Mouse (Mus musculus) testis, adult 2 months (tissue): Measurements from ENCODE around the gene Dnajb2. TPM values are rescaled to one million over a fixed set of nuclear protein-coding genes. Genes with fewer than 3 reads are reported as not detected.
A peak's percentile ranks its signal among the peaks of the same experiment; 100 is the strongest.

Experiments used
- H3K27ac ChIP-seq: fragments of 200-500 bp; 2 replicates; pipeline ENCODE4 v1.5.1; 2012; ENCODE audit warnings: low read depth, low read length; ENCODE audit not compliant: control insufficient read depth, insufficient read depth
- H3K27me3 ChIP-seq: fragments of 200-500 bp; 2 replicates; pipeline ENCODE4 v1.6.1; 2012; ENCODE audit warnings: mild to moderate bottlenecking, low read length, moderate library complexity; ENCODE audit not compliant: control insufficient read depth, insufficient read depth
- H3K36me3 ChIP-seq: fragments of 200-500 bp; 2 replicates; pipeline ENCODE4 v1.6.1; 2012; ENCODE audit warnings: mild to moderate bottlenecking, low read length; ENCODE audit not compliant: control insufficient read depth, insufficient read depth
- H3K4me1 ChIP-seq: fragments of 200-500 bp; 2 replicates; pipeline ENCODE4 v1.6.1; 2012; ENCODE audit warnings: low read length; ENCODE audit not compliant: control insufficient read depth, insufficient read depth
- H3K4me3 ChIP-seq: fragments of 200-500 bp; 2 replicates; pipeline ENCODE4 v1.5.1; 2012; ENCODE audit warnings: low read depth, mild to moderate bottlenecking, low read length, moderate library complexity, mixed read lengths; ENCODE audit not compliant: control insufficient read depth
- CTCF ChIP-seq: fragments of 200-500 bp; IDR thresholded peaks from 2 replicates; pipeline ENCODE4 v1.5.1; 2012; ENCODE audit warnings: low read depth, mild to moderate bottlenecking, inconsistent platforms, low read length, moderate library complexity; ENCODE audit not compliant: control insufficient read depth, insufficient read depth, insufficient replicate concordance
- POLR2A ChIP-seq: fragments of 200-500 bp; IDR thresholded peaks from 2 replicates; pipeline ENCODE4 v1.6.1; 2012; ENCODE audit warnings: low read depth, mild to moderate bottlenecking, inconsistent platforms, low read length, moderate library complexity; ENCODE audit not compliant: control insufficient read depth
- polyA plus RNA-seq: library from polyadenylated mRNA; depleted of rRNA; stranded (reverse); fragments of >200 nt; gene quantifications from 2 replicates; pipeline ENCODE4 v1.2.3, GENCODE M21; 2012

Gene Dnajb2
- polyA plus RNA-seq, 1 experiment = 298 TPM

DNA sequence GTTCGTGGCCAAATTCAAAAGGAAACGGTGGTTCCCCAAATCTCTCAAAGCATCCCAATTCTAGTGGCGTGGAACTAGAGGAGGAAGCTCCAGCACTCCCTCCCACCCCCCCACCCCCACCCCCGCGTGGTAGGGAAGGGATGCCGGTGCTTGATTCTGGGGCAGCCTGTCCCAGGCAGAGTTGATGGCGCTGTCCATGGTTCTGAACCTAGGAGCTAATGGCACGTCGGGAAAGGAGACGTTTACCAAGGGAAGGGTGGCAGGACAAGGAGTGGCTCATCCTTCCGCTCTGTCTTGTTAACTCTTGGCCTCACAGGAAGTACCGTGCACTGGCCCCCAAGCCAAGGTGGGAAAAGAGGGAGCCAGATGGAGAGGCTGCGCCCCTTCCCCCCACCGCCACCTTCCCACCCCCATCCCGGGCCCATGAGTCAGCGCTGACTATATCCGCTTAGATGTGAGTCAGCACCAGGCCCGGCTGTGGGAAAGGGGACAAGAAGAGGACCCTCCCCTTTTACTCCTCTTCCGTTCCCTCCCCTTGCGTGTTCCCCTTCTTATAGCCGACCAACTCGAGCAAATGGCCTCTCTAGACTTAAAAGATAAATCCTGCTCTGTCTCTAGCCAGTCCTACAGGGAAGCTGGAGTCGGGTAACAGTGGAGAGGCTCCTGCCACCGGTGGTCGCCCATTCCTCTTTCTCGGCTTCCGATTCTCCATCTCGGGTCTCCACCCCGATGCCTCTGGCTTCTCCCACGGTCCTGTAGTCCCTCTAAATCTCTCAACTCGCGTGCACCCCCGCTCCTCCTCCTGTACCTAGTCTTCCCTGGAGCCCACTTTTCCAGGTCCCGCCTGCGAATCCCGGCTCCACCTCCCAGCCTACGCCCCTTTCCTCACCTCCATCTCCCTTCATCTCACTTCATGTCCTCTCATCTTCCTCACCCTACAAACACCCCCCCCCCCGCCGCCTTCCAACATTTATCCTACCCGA is 27.1 kb downstream of the Dnajb2 start:
- Histone ChIP-seq H3K4me3 (no peak overlapping the region; the same call in 1 of the 2 replicates), H3K27ac (no peak overlapping the region), H3K27me3 (no peaks in the 10 kb centered on the region; the same call in 1 of the 2 replicates), H3K4me1 (peaks cover 6% of the 10 kb centered on the region), H3K36me3 (no peaks in the 10 kb centered on the region)
- TF ChIP-seq POLR2A = no peak
- TF ChIP-seq CTCF = peak; percentile 4; the same call in 1 of the 2 replicates

DNA sequence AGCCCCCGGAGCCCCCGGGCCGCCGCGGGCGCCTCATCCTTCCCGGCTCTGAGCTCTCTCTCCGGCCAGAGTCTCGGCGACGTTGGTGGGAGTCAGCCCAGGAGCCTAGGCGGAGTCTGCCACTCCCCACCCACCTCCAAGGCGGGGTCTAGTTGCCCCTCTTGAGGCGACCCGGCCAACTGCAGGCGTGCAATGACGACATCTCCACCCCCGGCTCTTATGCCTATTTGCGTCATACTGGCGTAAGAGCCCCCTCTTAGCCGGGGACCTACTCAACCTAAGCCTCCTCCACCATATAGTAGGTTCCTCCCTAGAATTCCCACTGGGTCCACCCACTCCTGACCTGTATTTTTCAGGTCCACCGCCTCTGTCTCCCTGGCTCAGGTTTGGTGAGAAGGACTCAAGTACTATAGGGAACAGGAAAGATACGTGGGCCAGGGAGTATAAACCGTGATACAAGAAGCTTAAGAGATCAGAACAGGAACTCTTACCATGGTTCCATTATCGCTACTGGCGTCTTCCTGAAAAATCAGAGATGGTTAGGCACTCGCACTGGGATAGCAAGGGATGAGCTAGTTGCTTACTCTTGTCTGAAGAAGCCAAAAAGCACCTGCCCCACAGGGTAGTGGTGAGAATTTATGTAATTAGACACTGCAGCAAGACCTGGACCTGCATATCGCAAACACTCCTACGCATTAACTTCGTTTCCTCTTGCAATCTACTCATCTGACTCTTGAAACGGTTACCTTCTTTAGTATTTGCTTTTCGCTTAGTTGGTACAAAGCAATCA is 28.1 kb downstream of the Dnajb2 start, which contains the start of gene Ptprn:
Gene Ptprn (minus strand): TSS at position 412 of the 790 bp plus-strand sequence.
- TF ChIP-seq CTCF = no peak
- TF ChIP-seq POLR2A = no peak
- no peak within 1 kb of the TSS for H3K27ac ChIP-seq
- H3K4me1 ChIP-seq = peaks cover 6% of the 10 kb centered on the region
- no peaks in the 10 kb centered on the region; the same call in 1 of the 2 replicates for H3K27me3 ChIP-seq
- no peak within 1 kb of the TSS; the same call in 1 of the 2 replicates for H3K4me3 ChIP-seq
- H3K36me3 ChIP-seq = no peaks in the 10 kb centered on the region

DNA sequence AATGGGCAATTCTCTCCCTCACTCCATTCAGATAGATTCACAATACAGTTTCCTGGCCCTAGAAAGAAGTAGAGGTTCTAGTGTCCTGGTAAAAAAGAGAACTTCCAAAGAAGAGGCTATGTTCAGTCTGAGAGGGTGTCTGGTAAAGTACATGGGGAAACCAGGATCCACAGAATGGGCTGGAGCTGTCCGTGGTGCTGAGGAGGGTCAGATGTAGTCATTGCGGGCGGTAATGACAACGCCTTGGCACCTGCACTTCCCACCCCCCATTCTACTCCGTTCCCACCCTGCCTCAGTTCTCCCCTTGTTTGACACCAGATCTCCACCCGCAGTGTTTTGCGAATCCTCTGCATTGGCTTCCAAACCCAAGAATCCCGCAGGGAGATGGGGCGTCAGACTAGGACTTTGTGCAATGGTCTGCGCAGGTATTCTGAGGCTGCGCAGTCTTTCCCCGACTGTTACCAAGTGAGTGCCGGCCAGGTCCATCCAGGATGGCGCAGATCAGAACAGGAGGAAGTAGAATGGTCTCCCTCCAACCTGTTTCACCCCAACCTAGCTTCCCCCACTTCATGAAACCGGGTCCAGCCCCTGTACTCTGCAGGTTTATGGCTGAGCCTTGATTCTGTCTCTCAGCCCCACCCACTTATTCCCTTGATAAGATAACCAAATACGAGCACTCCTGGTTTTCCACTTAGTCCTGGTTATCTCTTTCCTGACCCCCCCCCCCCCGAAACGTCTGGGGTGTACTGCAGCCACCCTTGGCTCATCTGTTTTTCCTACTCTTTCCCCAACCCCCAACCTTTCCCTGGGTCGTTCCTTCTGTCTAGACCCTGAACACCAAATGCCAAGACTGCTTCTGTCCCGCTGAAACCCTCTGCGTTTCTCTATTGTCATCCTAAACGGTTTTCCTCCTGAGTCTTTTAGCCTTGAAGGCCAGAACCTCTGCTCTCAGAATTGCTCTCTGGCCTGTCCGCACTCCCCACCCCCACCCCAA is 41.3 kb downstream of the Dnajb2 start:
- H3K4me1 ChIP-seq = peaks cover 5% of the 10 kb centered on the region
- H3K36me3 ChIP-seq = no peaks in the 10 kb centered on the region
- H3K27ac ChIP-seq = no peak overlapping the region
- no peak overlapping the region for H3K4me3 ChIP-seq
- TF ChIP-seq CTCF (no peak), POLR2A (no peak)
- H3K27me3 ChIP-seq = no peaks in the 10 kb centered on the region

DNA sequence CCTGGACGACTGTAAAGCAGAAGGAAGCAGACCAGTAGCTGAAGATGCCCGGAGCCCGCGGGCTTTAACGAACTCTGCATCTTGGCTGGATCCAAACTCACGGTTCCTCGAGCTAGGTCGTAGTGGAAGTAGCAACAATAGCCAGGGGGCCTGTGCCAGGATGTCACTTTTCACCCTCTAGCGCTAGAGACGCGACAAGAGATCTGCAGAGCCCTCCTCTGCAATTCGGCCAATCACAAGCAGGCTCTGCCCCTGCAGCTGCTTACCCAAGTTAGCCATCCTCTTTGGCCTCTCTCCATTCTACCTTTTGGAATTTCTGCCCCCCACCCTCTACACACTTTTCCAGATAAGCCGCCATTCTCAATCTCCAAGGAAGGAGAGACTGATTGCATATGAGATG is 42.0 kb downstream of the Dnajb2 start, which contains the start of gene Resp18:
Gene Resp18 (minus strand): TSS at position 188 of the 400 bp plus-strand sequence.
- Histone ChIP-seq H3K4me1 (peaks cover 5% of the 10 kb centered on the region), H3K4me3 (no peak within 1 kb of the TSS), H3K27me3 (no peaks in the 10 kb centered on the region), H3K36me3 (no peaks in the 10 kb centered on the region), H3K27ac (no peak within 1 kb of the TSS)
- TF ChIP-seq POLR2A (no peak), CTCF (no peak)

DNA sequence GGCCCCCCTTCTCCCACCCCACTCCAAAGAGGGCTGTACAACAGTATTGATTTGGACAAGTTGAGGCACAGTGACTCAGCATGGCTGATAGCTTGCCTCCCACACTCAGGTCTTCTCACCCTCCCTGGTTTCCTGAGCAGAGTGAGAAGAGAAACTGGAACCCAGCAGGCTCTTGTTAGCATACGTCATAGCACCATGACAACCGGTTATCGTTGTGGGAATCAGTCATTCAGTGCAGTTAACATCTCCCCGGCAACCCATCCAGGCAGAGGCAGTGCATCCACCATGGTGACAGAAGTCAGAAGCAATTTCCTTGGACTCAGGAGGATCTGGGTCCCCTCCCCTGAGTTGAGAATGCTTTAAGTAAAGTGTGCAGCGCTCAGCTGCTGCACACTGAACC is 46.8 kb downstream of the Dnajb2 start:
- TF ChIP-seq POLR2A = no peak
- TF ChIP-seq CTCF = no peak
- Histone ChIP-seq H3K36me3 (no peaks in the 10 kb centered on the region), H3K27me3 (no peaks in the 10 kb centered on the region), H3K27ac (no peak overlapping the region), H3K4me3 (no peak overlapping the region), H3K4me1 (peaks cover 2% of the 10 kb centered on the region; the same call in 1 of the 2 replicates)

DNA sequence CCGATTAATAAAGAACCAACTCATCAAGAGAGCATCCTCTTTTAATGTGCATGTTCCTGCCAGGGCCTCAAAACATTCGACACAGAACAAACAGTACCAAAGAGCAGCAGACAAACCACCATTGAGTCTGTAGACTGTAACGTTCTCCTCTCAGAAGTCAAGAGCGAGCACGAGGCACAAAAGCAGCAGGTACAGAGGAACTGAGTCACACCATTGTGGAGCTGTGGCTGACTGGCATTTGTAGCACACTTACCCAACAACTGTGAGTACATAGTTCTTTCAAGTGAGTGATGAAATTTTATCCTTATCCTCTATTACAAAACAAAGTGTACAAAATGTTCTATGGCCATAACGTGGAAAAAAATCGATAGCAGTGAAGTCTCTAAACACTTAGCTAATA is 48.7 kb downstream of the Dnajb2 start:
- Histone ChIP-seq H3K4me1 (no peaks in the 10 kb centered on the region), H3K27me3 (no peaks in the 10 kb centered on the region), H3K27ac (no peak overlapping the region), H3K4me3 (no peak overlapping the region), H3K36me3 (no peaks in the 10 kb centered on the region)
- no peak for TF ChIP-seq CTCF
- TF ChIP-seq POLR2A = no peak
